Mouse (Mus musculus) thymus, postnatal 14 days (tissue): ENCODE measurements around the gene Ssty1.
"Not testable (repeated sequence)": the region's sequence is repeated elsewhere in the genome, so short reads cannot be mapped to it uniquely, and the experiment has no call there.

ENCODE experiments used
- DNase-seq: peaks from one replicate; pipeline ENCODE4 v3.0.0; 2021

The Ssty1 gene

DNA sequence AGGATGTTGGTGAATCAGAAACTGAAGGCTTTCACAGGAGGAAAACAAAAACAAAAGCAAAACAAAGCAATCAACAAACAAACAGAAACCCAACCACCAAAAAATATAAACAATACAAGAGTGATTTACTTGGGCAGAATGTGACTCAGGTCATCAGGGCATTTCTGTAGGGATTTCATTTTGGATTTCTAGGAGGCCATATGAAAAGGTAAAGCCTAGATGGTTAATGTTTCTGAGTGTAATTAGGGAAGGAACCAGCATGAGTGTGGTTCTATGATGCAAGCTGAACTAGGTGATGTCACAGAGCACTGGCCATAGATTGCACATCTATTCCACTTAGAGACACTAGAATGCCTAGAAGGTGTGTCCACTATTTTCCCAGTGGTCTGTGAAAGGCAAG lies at the start of gene Ssty1:
Gene Ssty1, plus strand, starts transcription at position 301 of the 400 bp plus-strand sequence.
- not testable (repeated sequence) for DNase-seq

- not testable (repeated sequence) for DNase-seq
Measured at GRCm38 (mm10) chrY:18061712-18062111, 27.2 kb upstream of the Ssty1 start, which contains the start of gene Gm21764. Gene Gm21764 (minus strand): TSS chrY:18061812.
